Mouse (Mus musculus): ENCODE measurements around the gene Foxk1. TPM values are rescaled to one million over a fixed set of nuclear protein-coding genes. Genes with fewer than 3 reads are reported as not detected.

The Foxk1 gene
- polyA plus RNA-seq, 1 experiment: 0.77 TPM

DNA sequence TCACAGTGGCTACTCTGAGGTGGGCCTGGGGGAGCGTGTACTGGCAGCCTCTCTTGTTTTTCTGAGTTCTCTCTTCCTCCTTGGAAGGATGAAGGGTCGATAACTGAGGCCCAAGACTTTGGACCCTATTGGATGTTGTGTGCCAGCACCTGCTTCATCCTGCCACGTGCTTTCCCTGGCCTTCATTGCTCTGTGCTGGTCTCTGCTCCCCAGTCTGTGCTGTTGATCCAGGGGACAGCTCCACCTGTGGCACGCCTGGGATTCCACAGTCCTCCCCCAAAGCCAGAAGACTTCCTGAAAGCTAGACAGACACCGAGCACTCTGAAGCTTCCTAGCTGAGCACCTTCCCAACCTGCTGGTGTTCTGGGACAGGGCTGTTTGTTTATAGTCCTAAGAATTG lies 20.6 kb downstream of the Foxk1 start:
- no peaks in the 10 kb centered on the region for H3K9me3 ChIP-seq (ENCODE audit: control insufficient read depth, low read length)
- H3K36me3 ChIP-seq (ENCODE audit: control insufficient read depth): peaks cover 34% of the 10 kb centered on the region
- TF ChIP-seq GATA1 (IDR thresholded peaks at IDR 0.05; ENCODE audit: low read length) (no peak), TAL1 (IDR thresholded peaks at IDR 0.05; ENCODE audit: low read length) (no peak; the same call in 2 of the 3 replicates)
- H3K4me3 ChIP-seq (replicated peaks): no peak overlapping the region
- no peaks in the 10 kb centered on the region for H3K27me3 ChIP-seq (ENCODE audit: control insufficient read depth)
- peaks cover 17% of the 10 kb centered on the region for H3K4me1 ChIP-seq (ENCODE audit: control insufficient read depth)

DNA sequence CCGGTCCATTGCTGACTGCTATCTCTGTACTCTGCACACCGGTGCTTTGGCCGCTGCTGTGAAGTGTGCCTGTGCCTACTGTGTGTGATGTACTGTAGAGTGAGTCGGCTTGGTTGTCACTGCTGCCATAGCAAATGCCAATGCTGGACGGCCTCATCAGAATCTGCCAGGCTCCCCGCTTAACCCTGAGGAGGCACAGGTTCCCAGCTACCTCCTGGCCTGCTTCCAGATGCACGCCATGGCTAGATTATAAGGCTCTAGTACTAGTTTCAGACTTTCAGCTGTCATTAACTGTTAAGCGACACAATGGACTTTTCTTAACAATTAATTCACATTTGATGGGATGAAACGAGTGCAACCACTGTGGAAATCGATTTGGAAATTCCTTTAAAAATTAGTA lies 21.8 kb downstream of the Foxk1 start:
- no peaks in the 10 kb centered on the region for H3K9me3 ChIP-seq (ENCODE audit: control insufficient read depth, low read length)
- H3K4me3 ChIP-seq (replicated peaks): no peak overlapping the region
- TF ChIP-seq TAL1 (IDR thresholded peaks at IDR 0.05; ENCODE audit: low read length) (no peak), GATA1 (IDR thresholded peaks at IDR 0.05; ENCODE audit: low read length) (no peak)
- peaks cover 14% of the 10 kb centered on the region for H3K4me1 ChIP-seq (ENCODE audit: control insufficient read depth)
- H3K27me3 ChIP-seq (ENCODE audit: control insufficient read depth): no peaks in the 10 kb centered on the region
- peaks cover 33% of the 10 kb centered on the region for H3K36me3 ChIP-seq (ENCODE audit: control insufficient read depth)

DNA sequence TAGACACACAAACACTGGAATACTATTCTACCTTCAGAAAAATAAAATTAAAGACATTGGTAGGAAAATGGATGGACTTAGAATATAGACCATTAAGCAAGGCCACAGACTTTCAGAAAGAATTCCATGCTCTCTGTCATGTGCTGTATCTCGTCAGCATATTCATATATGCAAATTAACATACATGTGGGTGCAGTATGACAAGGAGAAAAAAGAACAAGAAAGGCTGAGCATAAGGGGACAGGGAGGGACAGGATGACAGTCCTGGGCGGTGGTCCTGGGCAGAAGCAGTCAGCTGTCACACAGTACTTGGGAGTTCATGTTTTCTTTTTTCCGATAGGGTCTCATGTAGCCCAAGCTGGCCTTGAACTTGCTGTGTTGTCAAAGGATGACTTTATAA lies 22.4 kb downstream of the Foxk1 start:
- Histone ChIP-seq H3K4me3 (replicated peaks) (no peak overlapping the region), H3K4me1 (ENCODE audit: control insufficient read depth) (peaks cover 14% of the 10 kb centered on the region), H3K36me3 (ENCODE audit: control insufficient read depth) (peaks cover 27% of the 10 kb centered on the region), H3K27me3 (ENCODE audit: control insufficient read depth) (no peaks in the 10 kb centered on the region), H3K9me3 (ENCODE audit: control insufficient read depth, low read length) (no peaks in the 10 kb centered on the region)
- TF ChIP-seq TAL1 (IDR thresholded peaks at IDR 0.05; ENCODE audit: low read length) (no peak), GATA1 (IDR thresholded peaks at IDR 0.05; ENCODE audit: low read length) (no peak)

DNA sequence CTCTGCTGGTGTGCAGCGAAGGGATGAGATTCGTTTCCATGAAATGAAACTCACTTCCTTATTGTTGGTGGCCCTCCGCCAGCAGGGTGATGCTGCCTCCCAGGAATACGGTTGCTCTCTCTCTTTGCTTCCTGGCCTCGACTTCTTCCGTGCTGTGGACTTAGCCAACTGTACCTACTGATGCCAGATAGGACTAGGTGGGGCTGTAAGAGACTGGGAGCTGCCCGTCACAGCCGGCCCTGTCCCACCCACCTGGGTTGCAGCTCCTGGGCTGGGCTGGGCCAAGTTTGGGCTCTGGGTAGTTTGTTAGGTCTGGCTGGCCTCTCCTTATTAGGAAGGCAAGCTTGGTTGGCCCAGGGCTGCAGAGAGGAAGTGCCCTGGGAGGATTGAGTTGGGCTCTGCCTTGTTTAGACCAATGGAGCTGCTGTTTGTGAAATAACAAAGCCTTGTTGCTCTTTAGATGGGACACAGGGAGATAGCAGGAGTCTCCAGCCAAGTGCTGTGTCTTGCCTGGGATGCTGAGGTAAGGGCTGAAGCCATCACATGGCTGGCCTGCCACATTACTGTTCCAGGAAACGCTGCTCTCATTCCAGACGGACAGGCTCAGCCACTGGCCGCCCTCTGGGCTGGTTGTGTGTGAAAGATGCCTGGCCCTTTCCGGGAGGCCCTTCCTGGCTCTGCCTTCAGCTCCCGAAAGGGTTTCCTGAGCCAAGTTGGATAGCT lies 23.5 kb downstream of the Foxk1 start:
- TF ChIP-seq GATA1 (IDR thresholded peaks at IDR 0.05; ENCODE audit: low read length): no peak
- no peak for TF ChIP-seq TAL1 (IDR thresholded peaks at IDR 0.05; ENCODE audit: low read length)
- Histone ChIP-seq H3K36me3 (ENCODE audit: control insufficient read depth) (peaks cover 20% of the 10 kb centered on the region), H3K4me1 (ENCODE audit: control insufficient read depth) (peaks cover 14% of the 10 kb centered on the region)

DNA sequence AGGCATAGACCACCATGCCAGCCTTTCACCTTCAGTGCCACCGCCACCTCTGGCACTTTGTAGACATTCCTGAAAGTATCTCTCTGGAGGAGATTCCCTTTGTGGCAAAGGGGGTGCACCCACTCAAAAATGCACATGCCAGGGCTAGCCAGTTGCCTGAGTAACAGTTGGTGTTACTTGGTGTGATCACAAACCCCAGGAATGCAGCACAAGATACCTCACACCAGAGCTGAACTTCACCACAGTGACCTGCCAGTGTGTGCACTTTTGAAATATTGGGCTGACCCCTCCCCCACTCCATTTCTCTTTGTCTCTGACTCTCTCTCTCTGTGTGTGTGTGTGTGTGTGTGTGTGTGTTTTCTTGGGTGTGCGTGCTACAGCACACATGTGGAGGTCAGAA lies 25.2 kb downstream of the Foxk1 start:
- H3K27me3 ChIP-seq (ENCODE audit: control insufficient read depth): no peaks in the 10 kb centered on the region
- H3K36me3 ChIP-seq (ENCODE audit: control insufficient read depth): peaks cover 9% of the 10 kb centered on the region
- H3K4me3 ChIP-seq (replicated peaks): no peak overlapping the region
- H3K9me3 ChIP-seq (ENCODE audit: control insufficient read depth, low read length): no peaks in the 10 kb centered on the region
- no peak for TF ChIP-seq GATA1 (IDR thresholded peaks at IDR 0.05; ENCODE audit: low read length)
- TF ChIP-seq TAL1 (IDR thresholded peaks at IDR 0.05; ENCODE audit: low read length): no peak
- peaks cover 14% of the 10 kb centered on the region for H3K4me1 ChIP-seq (ENCODE audit: control insufficient read depth)

More for the DNA sequence above, 23.5 kb downstream of the Foxk1 start:
- H3K4me3 ChIP-seq (replicated peaks): no peak overlapping the region
- no peaks in the 10 kb centered on the region for H3K9me3 ChIP-seq (ENCODE audit: control insufficient read depth, low read length)
- no peaks in the 10 kb centered on the region for H3K27me3 ChIP-seq (ENCODE audit: control insufficient read depth)

DNA sequence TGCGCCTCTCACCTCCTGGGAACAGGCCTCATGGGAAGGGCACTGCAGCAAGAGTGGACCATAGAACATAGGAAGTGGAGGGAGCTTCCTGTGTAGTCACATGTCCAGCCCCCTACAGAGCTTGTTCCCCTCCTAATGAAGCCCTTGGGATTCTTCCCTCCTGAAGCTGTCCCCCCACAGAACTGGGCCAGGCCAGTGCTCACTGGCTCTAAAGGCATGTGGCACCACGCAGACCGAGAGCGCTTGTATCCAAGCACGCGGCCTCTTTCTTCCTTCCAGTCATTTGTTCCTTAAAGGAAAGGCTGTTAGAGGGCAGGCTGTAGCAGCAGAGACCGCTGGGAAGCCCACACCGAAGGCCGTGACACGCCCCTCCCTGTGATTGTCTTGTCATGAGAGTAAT lies 26.6 kb downstream of the Foxk1 start:
- peaks cover 4% of the 10 kb centered on the region for H3K36me3 ChIP-seq (ENCODE audit: control insufficient read depth)
- no peak for TF ChIP-seq GATA1 (IDR thresholded peaks at IDR 0.05; ENCODE audit: low read length)
- no peak for TF ChIP-seq TAL1 (IDR thresholded peaks at IDR 0.05; ENCODE audit: low read length)
- peaks cover 20% of the 10 kb centered on the region for H3K4me1 ChIP-seq (ENCODE audit: control insufficient read depth)
- no peak overlapping the region for H3K4me3 ChIP-seq (replicated peaks)
- H3K9me3 ChIP-seq (ENCODE audit: control insufficient read depth, low read length): no peaks in the 10 kb centered on the region
- no peaks in the 10 kb centered on the region for H3K27me3 ChIP-seq (ENCODE audit: control insufficient read depth)

DNA sequence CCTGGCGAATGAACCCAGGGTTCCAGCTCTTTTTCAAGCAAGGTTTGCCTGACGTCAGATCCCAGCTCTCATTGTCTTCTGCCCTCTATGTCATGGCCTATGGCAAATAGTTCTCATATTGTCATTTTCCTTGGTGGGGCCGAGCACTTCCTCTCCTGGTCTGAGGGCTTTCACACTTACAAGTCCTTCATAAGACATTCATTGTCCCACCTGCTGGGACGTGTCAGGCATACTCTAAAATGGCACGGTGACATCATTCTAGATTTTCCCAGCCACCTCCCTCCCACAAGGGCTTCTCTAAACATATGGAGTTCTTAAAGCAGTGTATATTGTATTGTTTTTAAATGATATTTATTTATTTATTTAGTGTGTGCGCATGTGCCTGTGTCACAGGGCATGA lies 27.4 kb downstream of the Foxk1 start:
- Histone ChIP-seq H3K36me3 (ENCODE audit: control insufficient read depth) (peaks cover 5% of the 10 kb centered on the region), H3K4me3 (replicated peaks) (no peak overlapping the region), H3K27me3 (ENCODE audit: control insufficient read depth) (no peaks in the 10 kb centered on the region), H3K4me1 (ENCODE audit: control insufficient read depth) (peaks cover 20% of the 10 kb centered on the region), H3K9me3 (ENCODE audit: control insufficient read depth, low read length) (no peaks in the 10 kb centered on the region)
- no peak for TF ChIP-seq TAL1 (IDR thresholded peaks at IDR 0.05; ENCODE audit: low read length)
- no peak for TF ChIP-seq GATA1 (IDR thresholded peaks at IDR 0.05; ENCODE audit: low read length)

DNA sequence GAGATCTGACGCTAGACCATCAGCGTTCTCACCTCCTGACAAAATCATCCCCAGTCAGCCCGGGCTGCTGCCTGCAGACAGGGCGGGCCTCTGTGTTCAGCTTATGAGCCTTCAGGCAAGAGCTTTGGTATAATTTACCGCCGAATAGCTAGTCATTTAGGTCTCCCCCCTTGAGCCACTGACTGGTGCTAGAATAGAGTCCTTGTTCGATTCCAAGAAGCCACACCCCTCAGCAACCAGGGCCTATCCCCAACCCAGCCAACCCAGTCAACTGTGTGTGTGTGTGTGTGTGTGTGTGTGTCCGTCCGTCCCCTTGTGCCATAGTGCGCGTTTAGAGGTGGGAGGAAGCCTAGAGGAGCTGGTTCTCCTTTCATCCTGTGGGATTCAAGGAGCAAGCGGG lies 29.7 kb downstream of the Foxk1 start:
- H3K4me3 ChIP-seq (replicated peaks): no peak overlapping the region
- no peaks in the 10 kb centered on the region for H3K9me3 ChIP-seq (ENCODE audit: control insufficient read depth, low read length)
- TF ChIP-seq GATA1 (IDR thresholded peaks at IDR 0.05; ENCODE audit: low read length) (no peak), TAL1 (IDR thresholded peaks at IDR 0.05; ENCODE audit: low read length) (no peak)
- peaks cover 18% of the 10 kb centered on the region for H3K36me3 ChIP-seq (ENCODE audit: control insufficient read depth)
- no peaks in the 10 kb centered on the region for H3K27me3 ChIP-seq (ENCODE audit: control insufficient read depth)
- peaks cover 6% of the 10 kb centered on the region for H3K4me1 ChIP-seq (ENCODE audit: control insufficient read depth)

DNA sequence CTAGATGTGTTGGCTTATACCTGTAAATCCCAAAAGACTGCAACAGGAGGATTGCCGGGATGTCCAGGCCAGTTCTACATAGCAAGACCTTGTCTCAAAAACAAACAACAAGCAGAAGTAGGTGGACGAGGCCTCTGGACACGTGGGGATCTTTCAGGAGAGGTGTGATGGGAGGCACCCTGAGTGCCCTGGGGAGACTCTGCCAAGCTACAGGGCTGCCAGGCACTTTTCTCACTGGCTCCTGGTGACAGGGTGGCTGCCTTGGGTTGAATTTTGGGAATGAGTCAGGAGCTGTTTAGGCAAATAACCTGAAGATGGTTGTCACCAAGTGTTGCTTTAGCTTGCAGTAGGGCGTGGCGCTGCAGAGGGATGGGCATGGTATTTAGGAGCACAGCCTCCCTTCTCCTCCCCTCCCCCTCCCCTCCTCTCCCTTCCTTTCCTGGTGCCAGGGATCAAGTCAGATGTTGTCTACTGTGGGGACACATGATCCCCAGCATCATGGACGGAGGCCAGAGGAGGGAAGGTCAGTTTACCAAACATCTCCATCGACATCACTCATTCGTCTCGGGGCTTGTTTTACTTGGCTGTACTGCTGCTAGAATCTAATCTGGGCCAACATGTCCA lies 30.6 kb downstream of the Foxk1 start:
- TF ChIP-seq GATA1 (IDR thresholded peaks at IDR 0.05; ENCODE audit: low read length) (no peak), TAL1 (IDR thresholded peaks at IDR 0.05; ENCODE audit: low read length) (no peak)
- peaks cover 6% of the 10 kb centered on the region for H3K4me1 ChIP-seq (ENCODE audit: control insufficient read depth)

More for the DNA sequence above, 30.6 kb downstream of the Foxk1 start:
- Histone ChIP-seq H3K9me3 (ENCODE audit: control insufficient read depth, low read length) (no peaks in the 10 kb centered on the region), H3K27me3 (ENCODE audit: control insufficient read depth) (no peaks in the 10 kb centered on the region), H3K4me3 (replicated peaks) (no peak overlapping the region), H3K36me3 (ENCODE audit: control insufficient read depth) (peaks cover 24% of the 10 kb centered on the region)

Measured in erythroblast, embryonic 14.5 days (primary cell).